Mouse (Mus musculus) neutrophil, adult 59 days (primary cell): ENCODE results near the gene Bcas1. TPM values are rescaled to one million over a fixed set of nuclear protein-coding genes. Genes with fewer than 3 reads are reported as not detected.

Source experiments
- total RNA-seq, 2 experiments: library from RNA; stranded (reverse); gene quantifications; 1 replicate in 1 of 2; 2 replicates in 1 of 2; pipeline ENCODE4 v1.2.4; 2023

Gene Bcas1
- total RNA-seq, result under 1 TPM; 0.37 to 0.82 TPM

GRCm38 (mm10) chr2:170427704-170428103 is at the start of gene Bcas1:
Gene Bcas1 (minus strand): TSS chr2:170427845.

Other genes starting within 250 kb of the Bcas1 start
- 10 to 100 TPM; 15.1 to 15.3 TPM for gene Pfdn4, start 68.6 kb upstream of the Bcas1 start, total RNA-seq
- gene Cyp24a1, start 69.3 kb upstream of the Bcas1 start, total RNA-seq, result not detected
- not detected for gene 4930470P17Rik, start 174.2 kb upstream of the Bcas1 start, total RNA-seq